Mouse (Mus musculus) liver, embryonic 15.5 days (tissue): ENCODE results near the gene Il6st. TPM values are rescaled to one million over a fixed set of nuclear protein-coding genes. Genes with fewer than 3 reads are reported as not detected.
"Not testable (repeated sequence)": the region's sequence is repeated elsewhere in the genome, so short reads cannot be mapped to it uniquely, and the experiment has no call there.

Source experiments
- ATAC-seq: fragments of 200-750 bp; cut with Nextera tagmentation; 2 replicates; pipeline ENCODE4 v1.8.0; 2017; ENCODE audit warnings: moderate number of reproducible peaks, mild to moderate bottlenecking, moderate library complexity; ENCODE audit not compliant: insufficient read depth
- H3K27ac ChIP-seq: fragments of 300-500 bp; sonication (generic); replicated peaks from 2 replicates; pipeline ENCODE4 v1.5.1; 2015; ENCODE audit warnings: mild to moderate bottlenecking, inconsistent platforms
- H3K27me3 ChIP-seq: fragments of 300-500 bp; sonication (generic); 2 replicates; pipeline ENCODE4 v1.6.1; 2015; ENCODE audit warnings: mild to moderate bottlenecking, inconsistent platforms
- H3K36me3 ChIP-seq: fragments of 300-500 bp; sonication (generic); replicated peaks from 2 replicates; pipeline ENCODE4 v1.6.1; 2015; ENCODE audit warnings: moderate library complexity, mild to moderate bottlenecking, inconsistent platforms
- H3K4me1 ChIP-seq: fragments of 300-500 bp; sonication (generic); replicated peaks from 2 replicates; pipeline ENCODE4 v1.6.1; 2015; ENCODE audit warnings: inconsistent platforms
- H3K4me2 ChIP-seq: fragments of 300-500 bp; sonication (generic); 2 replicates; pipeline ENCODE4 v1.6.1; 2015; ENCODE audit warnings: moderate library complexity, mild to moderate bottlenecking, inconsistent platforms
- H3K4me3 ChIP-seq: fragments of 300-500 bp; sonication (generic); replicated peaks from 2 replicates; pipeline ENCODE4 v1.5.1; 2015; ENCODE audit warnings: mild to moderate bottlenecking, inconsistent platforms
- H3K9ac ChIP-seq: fragments of 300-500 bp; sonication (generic); 2 replicates; pipeline ENCODE4 v1.6.1; 2015; ENCODE audit warnings: moderate library complexity, mild to moderate bottlenecking, inconsistent platforms
- H3K9me3 ChIP-seq: fragments of 300-500 bp; sonication (generic); replicated peaks from 2 replicates; pipeline ENCODE4 v1.6.1; 2016; ENCODE audit warnings: inconsistent platforms
- WGBS: fragments of 180-500 bp; shearing (Covaris S2); methylation state at CpG from one replicate; pipeline ENCODE4 v1.1.7; 2015; ENCODE audit warnings: mixed read lengths; ENCODE audit not compliant: insufficient replicate concordance; 5-methylcytosine and 5-hydroxymethylcytosine counted together
- polyA plus RNA-seq: library from polyadenylated mRNA; unstranded; fragments of >200 nt; fragmentation: Nextera tagmentation; extraction: Ambion mirVana; gene quantifications from 2 replicates; pipeline ENCODE4 v1.2.1, GENCODE M21; 2015

The Il6st gene
- polyA plus RNA-seq, 1 experiment from 2014 or later, result 4.8 TPM

DNA sequence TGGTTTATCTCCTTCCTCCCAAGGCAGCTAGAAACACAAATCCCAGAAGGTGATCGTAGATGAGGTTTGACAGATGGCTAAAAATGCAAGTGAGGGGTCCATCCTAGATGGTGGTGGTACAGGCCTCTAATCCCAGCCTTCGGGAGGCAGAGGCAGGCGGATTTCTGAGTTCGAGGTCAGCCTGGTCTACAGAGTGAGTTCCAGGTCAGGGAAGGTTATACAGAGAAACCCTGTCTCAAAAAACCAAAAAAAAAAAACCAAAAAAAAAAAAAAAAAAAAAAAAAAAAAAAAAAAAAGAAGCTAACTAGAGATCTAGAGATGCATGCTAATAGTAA lies 36.8 kb upstream of the Il6st start:
- not testable (repeated sequence) for H3K4me3 ChIP-seq, H3K36me3 ChIP-seq, H3K9me3 ChIP-seq, H3K4me1 ChIP-seq, H3K27ac ChIP-seq, H3K9ac ChIP-seq, H3K4me2 ChIP-seq, H3K27me3 ChIP-seq, ATAC-seq
- WGBS, result 57% methylated on average over 4 of the region's 4 CpGs

DNA sequence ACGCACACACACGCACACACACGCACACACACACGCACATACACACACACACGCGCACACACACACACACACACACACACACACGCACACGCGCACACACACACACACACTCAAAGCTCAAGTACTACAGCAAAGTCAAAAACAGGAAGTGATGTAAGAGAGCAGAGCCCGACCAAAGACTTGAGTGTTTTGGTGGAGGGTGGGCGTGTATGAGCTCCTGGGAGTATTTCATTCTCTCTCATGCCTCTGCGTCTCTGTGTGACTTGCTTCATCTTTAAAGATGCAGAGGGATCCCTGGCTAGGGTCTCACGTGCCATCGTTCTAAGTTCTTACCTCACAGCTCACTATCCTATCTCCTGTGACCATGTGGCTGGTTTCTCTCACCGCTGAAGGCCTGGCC lies 36.3 kb upstream of the Il6st start:
- no peak overlapping the region for H3K4me3 ChIP-seq
- ATAC-seq, result no peak
- H3K27me3 ChIP-seq, result no peaks in the 10 kb centered on the region
- peaks cover 6% of the 10 kb centered on the region; the same call in 1 of the 2 replicates for H3K4me1 ChIP-seq
- H3K9ac ChIP-seq, result no peak overlapping the region
- no peak overlapping the region for H3K27ac ChIP-seq
- no peaks in the 10 kb centered on the region for H3K9me3 ChIP-seq
- no peaks in the 10 kb centered on the region for H3K36me3 ChIP-seq
- 65% methylated on average over 15 of the region's 15 CpGs for WGBS
- H3K4me2 ChIP-seq, result no peak overlapping the region

DNA sequence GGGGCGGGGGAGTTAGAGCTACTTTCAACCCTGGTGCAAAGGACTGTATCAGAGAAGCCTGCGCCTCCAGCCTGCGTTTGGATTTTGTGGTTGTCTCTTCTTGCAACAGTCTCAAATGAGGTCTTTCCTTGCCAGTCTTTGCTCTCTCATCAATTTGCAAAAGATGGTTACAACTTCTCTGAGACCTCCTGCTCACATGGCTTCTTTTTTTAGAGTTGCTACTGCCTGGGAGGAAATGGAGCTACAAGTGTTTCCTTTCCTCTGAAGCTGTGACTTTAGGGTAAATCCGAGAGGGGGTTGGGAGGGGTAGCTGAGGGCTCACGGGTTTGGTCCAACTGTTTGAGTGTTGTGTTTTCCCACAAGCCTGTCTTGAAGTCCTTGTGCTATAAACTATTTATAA lies 30.6 kb upstream of the Il6st start:
- H3K9me3 ChIP-seq, result no peaks in the 10 kb centered on the region
- no peaks in the 10 kb centered on the region for H3K36me3 ChIP-seq
- peaks cover 8% of the 10 kb centered on the region; the same call in 1 of the 2 replicates for H3K27me3 ChIP-seq
- WGBS, result 16% methylated on average over 5 of the region's 5 CpGs
- no peak overlapping the region for H3K4me3 ChIP-seq
- no peak overlapping the region for H3K4me2 ChIP-seq
- H3K4me1 ChIP-seq, result no peaks in the 10 kb centered on the region
- H3K27ac ChIP-seq, result no peak overlapping the region
- ATAC-seq, result no peak
- H3K9ac ChIP-seq, result no peak overlapping the region

DNA sequence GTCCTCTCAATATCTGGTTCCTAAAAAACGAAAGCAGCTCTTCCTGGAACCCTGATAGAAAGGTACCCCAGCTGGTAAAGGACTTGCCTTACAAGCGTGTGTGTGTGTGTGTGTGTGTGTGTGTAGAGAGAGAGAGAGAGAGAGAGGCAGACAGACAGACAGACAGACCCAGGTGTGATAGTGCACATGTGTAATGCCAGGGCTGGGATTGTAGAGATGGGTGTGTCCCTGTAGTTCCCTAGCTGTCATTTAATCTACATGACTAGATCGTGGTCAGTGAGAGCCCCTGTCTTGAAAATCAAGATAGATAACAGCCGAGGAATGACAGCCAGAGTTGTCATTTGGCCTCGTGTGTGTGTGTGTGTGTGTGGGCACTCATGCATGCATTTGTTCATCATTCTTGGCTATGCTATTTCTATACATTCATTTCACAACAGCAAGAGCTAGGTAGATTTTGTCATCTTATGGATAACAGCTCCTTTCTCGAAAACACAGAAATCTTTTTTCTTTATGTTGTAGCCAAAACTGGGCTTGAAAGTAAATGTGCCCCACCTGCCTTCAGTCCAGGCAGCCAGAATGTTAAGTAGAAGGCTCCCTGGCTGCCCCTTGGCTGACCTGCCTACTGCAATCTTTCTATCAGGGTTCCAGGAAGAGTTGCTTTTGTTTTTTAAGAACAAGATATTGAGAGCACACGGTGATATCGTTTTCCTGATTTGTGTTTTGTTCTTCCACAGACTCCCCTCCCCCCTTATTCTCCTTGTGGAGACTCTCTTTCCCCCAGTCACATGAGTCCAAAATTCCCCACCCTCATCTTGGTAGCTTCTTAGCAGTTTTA lies 28.4 kb upstream of the Il6st start:
- no peak for ATAC-seq
- WGBS, result 25% methylated on average over 8 of the region's 8 CpGs
- Histone ChIP-seq H3K4me3 (no peak overlapping the region), H3K36me3 (no peaks in the 10 kb centered on the region), H3K27me3 (peaks cover 20% of the 10 kb centered on the region), H3K4me1 (peaks cover 5% of the 10 kb centered on the region; the same call in 1 of the 2 replicates), H3K9ac (no peak overlapping the region), H3K27ac (no peak overlapping the region), H3K4me2 (no peak overlapping the region), H3K9me3 (no peaks in the 10 kb centered on the region)

DNA sequence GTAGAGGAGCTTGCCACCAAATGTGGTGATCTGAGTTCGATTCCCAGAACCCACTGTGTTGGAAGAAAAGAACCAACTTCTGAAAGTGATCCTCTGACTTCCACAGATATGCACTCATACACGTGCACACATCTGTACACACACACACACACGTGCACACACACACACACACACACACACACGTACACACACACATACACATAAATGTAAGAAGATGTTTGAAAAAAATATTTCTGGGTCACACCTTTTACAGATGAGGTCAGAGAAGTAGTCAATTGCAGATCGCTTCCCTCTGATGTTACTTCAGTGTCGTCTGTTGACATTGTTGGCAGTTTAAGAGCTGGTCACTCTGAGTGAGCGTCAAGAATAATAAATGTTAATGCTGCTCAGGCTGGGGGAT lies 27.6 kb upstream of the Il6st start:
- no peaks in the 10 kb centered on the region for H3K9me3 ChIP-seq
- H3K4me2 ChIP-seq, result no peak overlapping the region
- H3K4me1 ChIP-seq, result peaks cover 7% of the 10 kb centered on the region; the same call in 1 of the 2 replicates
- H3K36me3 ChIP-seq, result no peaks in the 10 kb centered on the region
- H3K4me3 ChIP-seq, result no peak overlapping the region
- ATAC-seq, result no peak
- WGBS, result 56% methylated on average over 7 of the region's 7 CpGs
- H3K27ac ChIP-seq, result no peak overlapping the region
- H3K9ac ChIP-seq, result no peak overlapping the region
- H3K27me3 ChIP-seq, result peaks cover 20% of the 10 kb centered on the region

DNA sequence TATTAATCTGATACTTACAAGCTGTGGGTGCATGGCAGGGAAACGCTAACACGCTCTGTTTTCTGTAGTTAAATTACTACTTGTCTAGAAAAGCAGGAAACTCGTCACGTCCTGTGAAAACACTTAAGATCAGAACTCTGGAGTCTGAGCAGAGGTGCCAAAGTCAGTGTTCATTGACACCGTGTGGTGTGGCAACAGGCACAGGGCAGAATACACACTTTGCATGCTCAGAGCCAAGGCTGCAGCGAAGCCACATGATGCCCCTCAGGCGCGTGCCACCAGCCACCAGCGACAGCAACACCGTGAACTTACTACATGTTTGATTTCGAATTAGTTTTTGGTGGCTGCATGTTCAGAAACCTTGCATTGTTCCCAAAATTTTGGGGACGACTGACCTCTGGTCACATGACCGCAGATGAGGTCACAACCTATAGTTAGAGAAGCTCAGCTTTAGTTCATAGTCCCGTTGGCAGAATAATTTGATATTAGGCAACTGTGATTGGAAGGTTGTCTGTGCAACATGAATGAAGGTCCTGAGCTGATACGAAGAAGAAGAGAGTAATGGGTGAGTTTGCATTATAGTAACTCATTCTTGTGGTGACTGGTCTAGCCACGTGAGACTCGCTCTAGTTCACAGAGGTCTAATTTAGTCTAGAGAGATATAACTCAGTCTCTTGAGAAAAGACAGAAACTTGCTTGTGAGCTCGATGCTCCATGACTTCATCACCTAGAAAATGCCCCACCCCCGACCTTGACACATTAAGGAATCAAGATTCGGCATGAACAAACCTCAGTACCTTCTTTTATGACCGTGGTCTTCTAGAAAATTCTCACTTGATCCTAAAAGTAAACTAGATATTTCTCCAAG lies 25.6 kb upstream of the Il6st start:
- Histone ChIP-seq H3K9ac (no peak overlapping the region), H3K4me2 (no peak overlapping the region), H3K36me3 (no peaks in the 10 kb centered on the region), H3K9me3 (no peaks in the 10 kb centered on the region), H3K27me3 (peaks cover 23% of the 10 kb centered on the region), H3K27ac (no peak overlapping the region), H3K4me1 (peaks cover 7% of the 10 kb centered on the region; the same call in 1 of the 2 replicates), H3K4me3 (no peak overlapping the region)
- no peak for ATAC-seq
- 59% methylated on average over 21 of the region's 21 CpGs for WGBS

DNA sequence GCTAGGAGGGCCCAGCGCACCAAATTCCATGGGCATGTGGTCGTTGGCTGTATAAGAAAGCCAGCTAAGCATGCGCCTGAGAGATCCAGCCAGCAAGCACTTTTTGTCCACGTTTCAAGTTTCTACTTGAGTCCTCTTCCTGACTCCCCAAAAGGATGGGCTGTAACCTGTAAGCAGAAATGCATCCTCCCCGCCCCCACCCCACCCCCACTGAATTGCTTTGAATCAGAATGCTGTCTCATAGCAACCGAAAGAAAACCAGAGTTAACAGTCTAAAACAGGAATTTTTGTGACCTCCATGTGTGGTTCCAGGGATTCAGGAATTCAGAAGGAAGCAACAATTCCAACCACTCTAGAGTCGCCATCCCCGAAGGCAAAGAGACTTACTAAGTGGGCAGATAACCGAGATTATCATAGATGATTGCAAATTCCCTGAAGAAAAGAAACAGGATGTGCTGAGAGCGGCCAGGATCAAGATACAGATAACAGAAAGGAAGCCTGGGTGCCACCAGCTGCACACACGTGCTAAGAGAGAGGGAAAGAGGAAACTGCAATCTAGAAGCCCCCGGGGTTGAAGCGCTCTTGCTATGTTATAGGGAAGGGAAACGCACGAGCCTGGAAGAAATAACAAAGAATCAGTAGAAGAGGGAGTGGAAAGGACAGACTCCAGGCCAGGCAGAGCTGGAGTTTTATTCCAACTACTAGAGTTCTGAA lies 24.6 kb upstream of the Il6st start:
- WGBS, result 11% methylated on average over 15 of the region's 15 CpGs
- H3K9ac ChIP-seq, result no peak overlapping the region
- no peaks in the 10 kb centered on the region for H3K36me3 ChIP-seq
- peaks cover 23% of the 10 kb centered on the region for H3K27me3 ChIP-seq
- H3K4me2 ChIP-seq, result peak overlapping the region; percentile 35
- H3K4me3 ChIP-seq, result no peak overlapping the region
- no peak overlapping the region; the same call in 1 of the 2 replicates for H3K27ac ChIP-seq
- H3K9me3 ChIP-seq, result no peaks in the 10 kb centered on the region
- peaks cover 7% of the 10 kb centered on the region; the same call in 1 of the 2 replicates for H3K4me1 ChIP-seq
- ATAC-seq, result no peak

DNA sequence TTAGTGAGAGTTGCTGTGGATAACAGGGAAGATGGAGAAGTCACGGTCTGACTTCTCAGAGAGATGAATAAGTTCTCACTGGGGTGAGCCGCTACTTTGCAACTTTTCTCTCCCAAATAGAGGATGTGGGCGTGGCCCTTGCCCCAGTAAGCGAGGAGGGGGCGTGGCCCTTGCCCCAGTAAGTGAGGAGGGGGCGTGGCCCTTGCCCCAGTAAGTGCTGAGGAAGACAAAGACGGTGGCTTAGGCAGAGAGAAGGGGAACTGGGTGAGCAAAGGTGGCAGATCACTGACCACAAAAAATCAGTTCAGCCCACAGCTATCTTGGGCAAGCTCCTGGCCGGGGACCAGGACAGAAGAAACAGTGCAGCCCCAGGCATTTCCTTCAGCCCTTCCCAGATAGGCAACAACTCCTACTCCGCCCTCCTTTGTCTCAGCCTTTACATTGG lies 23.9 kb upstream of the Il6st start:
- no peak overlapping the region for H3K4me3 ChIP-seq
- peak overlapping the region; percentile 35 for H3K4me2 ChIP-seq
- H3K9me3 ChIP-seq, result no peaks in the 10 kb centered on the region
- ATAC-seq, result peak; percentile 52
- peaks cover 23% of the 10 kb centered on the region for H3K27me3 ChIP-seq
- no peaks in the 10 kb centered on the region for H3K36me3 ChIP-seq
- 5% methylated on average over 9 of the region's 9 CpGs for WGBS
- peaks cover 7% of the 10 kb centered on the region; the same call in 1 of the 2 replicates for H3K4me1 ChIP-seq
- H3K9ac ChIP-seq, result no peak overlapping the region
- no peak overlapping the region; the same call in 1 of the 2 replicates for H3K27ac ChIP-seq

DNA sequence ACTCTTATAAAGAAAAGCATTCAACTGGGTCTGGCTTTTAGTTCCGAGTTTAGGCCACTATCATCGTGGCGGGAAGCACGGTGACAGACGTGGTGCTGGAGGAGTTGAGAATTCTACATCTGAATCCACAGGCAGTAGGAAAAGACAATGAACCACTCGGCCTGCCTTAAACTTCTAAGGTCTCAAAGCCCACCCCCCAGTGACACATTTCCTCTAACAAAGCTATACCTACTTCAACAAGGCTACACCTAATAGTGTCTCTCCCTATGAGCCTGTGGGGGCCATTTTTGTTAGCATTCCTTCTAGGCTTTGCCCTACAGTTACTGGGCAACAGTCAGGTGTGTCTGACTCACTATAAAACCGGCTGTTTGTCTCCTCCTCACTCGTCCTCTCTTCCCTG lies 23.2 kb upstream of the Il6st start:
- Histone ChIP-seq H3K27me3 (peaks cover 21% of the 10 kb centered on the region), H3K4me3 (no peak overlapping the region)
- WGBS, result 43% methylated on average over 8 of the region's 8 CpGs

DNA sequence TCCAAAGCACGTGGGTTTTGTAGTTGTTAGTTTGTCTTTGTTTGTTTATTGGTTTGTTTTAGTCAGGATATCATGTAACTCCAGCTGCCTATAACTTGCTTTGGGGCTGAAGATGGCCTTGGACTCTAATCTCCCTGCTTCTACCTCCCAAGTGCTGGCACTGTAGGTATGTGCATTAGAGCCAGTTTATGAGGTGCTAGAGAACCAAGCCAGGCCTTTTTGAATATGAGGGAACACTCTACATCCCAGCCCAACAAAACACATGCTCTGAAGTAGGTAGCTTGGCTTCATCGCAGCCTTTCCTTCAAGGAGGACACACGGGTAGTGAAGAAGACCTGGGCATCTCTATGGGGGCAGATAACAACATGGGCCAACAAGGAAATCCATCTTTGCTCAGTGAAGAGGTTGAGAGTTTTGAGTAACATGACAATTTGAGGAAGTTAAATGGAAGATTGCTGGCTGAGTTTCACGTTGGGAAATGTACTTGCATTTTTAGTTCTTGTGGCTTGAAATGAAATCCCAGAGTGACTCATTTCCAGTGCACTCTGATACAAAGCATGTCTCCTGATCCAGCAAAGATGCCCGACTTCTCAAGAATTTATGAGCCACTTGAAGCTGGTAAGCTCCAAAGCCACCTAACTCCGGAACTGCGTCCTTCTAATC lies 20.9 kb upstream of the Il6st start:
- no peaks in the 10 kb centered on the region for H3K36me3 ChIP-seq
- H3K9ac ChIP-seq, result no peak overlapping the region
- no peak overlapping the region for H3K4me2 ChIP-seq
- ATAC-seq, result no peak
- whole genome bisulfite sequencing, result 45% methylated on average over 7 of the region's 7 CpGs
- H3K27ac ChIP-seq, result no peak overlapping the region
- H3K4me3 ChIP-seq, result no peak overlapping the region
- H3K9me3 ChIP-seq, result no peaks in the 10 kb centered on the region
- H3K4me1 ChIP-seq, result peaks cover 7% of the 10 kb centered on the region; the same call in 1 of the 2 replicates
- H3K27me3 ChIP-seq, result peaks cover 18% of the 10 kb centered on the region

More for the DNA sequence above, 23.2 kb upstream of the Il6st start:
- H3K4me1 ChIP-seq, result peaks cover 7% of the 10 kb centered on the region; the same call in 1 of the 2 replicates
- H3K27ac ChIP-seq, result no peak overlapping the region
- no peaks in the 10 kb centered on the region for H3K36me3 ChIP-seq
- ATAC-seq, result no peak
- H3K9me3 ChIP-seq, result no peaks in the 10 kb centered on the region
- H3K4me2 ChIP-seq, result no peak overlapping the region
- no peak overlapping the region for H3K9ac ChIP-seq
